Mouse (Mus musculus) urinary bladder, postnatal 14 days (tissue): ENCODE measurements around the gene Mia2.

ENCODE experiments used
- DNase-seq: peaks from one replicate; pipeline ENCODE4 v3.0.0; 2021; ENCODE audit warnings: low spot score

Gene Mia2

GRCm38 (mm10) chr12:59105914-59106313 lies 10.3 kb downstream of the Mia2 start:
- DNase-seq = no peak

- no peak for DNase-seq
Observed at GRCm38 (mm10) chr12:59106491-59106890, 10.9 kb downstream of the Mia2 start.

- DNase-seq = no peak
Observed at GRCm38 (mm10) chr12:59107926-59108325, 12.3 kb downstream of the Mia2 start.

- no peak for DNase-seq
Observed at GRCm38 (mm10) chr12:59117184-59117583, 21.6 kb downstream of the Mia2 start.

GRCm38 (mm10) chr12:59125426-59125825 lies 29.8 kb downstream of the Mia2 start:
- no peak for DNase-seq

GRCm38 (mm10) chr12:59128501-59128900 lies 32.9 kb downstream of the Mia2 start:
- DNase-seq = no peak

- DNase-seq = peak; percentile 4
Observed at GRCm38 (mm10) chr12:59129038-59129437, 33.4 kb downstream of the Mia2 start.

- peak; percentile 38 for DNase-seq
Observed at GRCm38 (mm10) chr12:59129592-59129991, 34.0 kb downstream of the Mia2 start.

GRCm38 (mm10) chr12:59130249-59130648 lies 34.6 kb downstream of the Mia2 start:
- peak; percentile 11 for DNase-seq

GRCm38 (mm10) chr12:59130651-59131577 lies 35.3 kb downstream of the Mia2 start:
- DNase-seq = peak; percentile 92

- DNase-seq = no peak
Observed at GRCm38 (mm10) chr12:59131578-59131946, 36.0 kb downstream of the Mia2 start.

GRCm38 (mm10) chr12:59132462-59132861 lies 36.9 kb downstream of the Mia2 start:
- DNase-seq = no peak

GRCm38 (mm10) chr12:59132940-59133339 lies 37.3 kb downstream of the Mia2 start:
- DNase-seq = peak; percentile 8

- DNase-seq = no peak
Observed at GRCm38 (mm10) chr12:59133437-59133999, 37.9 kb downstream of the Mia2 start.

- no peak for DNase-seq
Observed at GRCm38 (mm10) chr12:59135096-59135495, 39.5 kb downstream of the Mia2 start.

GRCm38 (mm10) chr12:59135533-59136300 lies 40.1 kb downstream of the Mia2 start:
- no peak for DNase-seq

GRCm38 (mm10) chr12:59137031-59137430 lies 41.4 kb downstream of the Mia2 start:
- no peak for DNase-seq

- DNase-seq = no peak
Observed at GRCm38 (mm10) chr12:59139372-59139771, 43.8 kb downstream of the Mia2 start.

GRCm38 (mm10) chr12:59145130-59145529 lies 49.5 kb downstream of the Mia2 start:
- no peak for DNase-seq

- DNase-seq = no peak
Observed at GRCm38 (mm10) chr12:59149691-59150090, 54.1 kb downstream of the Mia2 start.

- no peak for DNase-seq
Observed at GRCm38 (mm10) chr12:59161091-59161490, 65.5 kb downstream of the Mia2 start.

- no peak for DNase-seq
Observed at GRCm38 (mm10) chr12:59162797-59163196, 67.2 kb downstream of the Mia2 start.

- no peak for DNase-seq
Observed at GRCm38 (mm10) chr12:59164522-59164921, 68.9 kb downstream of the Mia2 start.
